Mouse (Mus musculus): ENCODE measurements around the gene Ptprc. TPM values are rescaled to one million over a fixed set of nuclear protein-coding genes. Genes with fewer than 3 reads are reported as not detected.

Ptprc gene
- polyA plus RNA-seq, 1 experiment from 2014 or later: 0.61 TPM

DNA sequence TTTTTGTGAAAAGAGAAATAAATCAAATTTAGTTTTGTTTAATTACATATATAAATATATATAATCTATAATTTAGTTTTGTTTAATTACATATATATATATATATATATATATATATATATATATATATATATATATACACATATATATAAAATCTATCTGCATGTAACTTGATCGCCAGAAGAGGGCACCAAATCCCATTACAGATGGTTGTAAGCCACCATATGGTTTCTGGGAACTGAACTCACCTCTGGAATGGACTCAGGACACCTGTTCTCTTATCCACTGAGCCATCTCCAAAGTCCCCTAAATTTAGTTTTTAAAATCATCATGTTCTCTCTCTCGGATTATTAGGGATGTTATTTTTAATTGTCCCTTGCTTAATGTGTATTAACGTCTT, 51.6 kb downstream of the Ptprc start:
- H3K27ac ChIP-seq (ENCODE audit: low read length): no peak overlapping the region
- H3K4me2 ChIP-seq (ENCODE audit: low read length): no peak overlapping the region
- H3K4me1 ChIP-seq (replicated peaks; ENCODE audit: control insufficient read depth, insufficient read depth, low read length): no peaks in the 10 kb centered on the region
- H3K9me3 ChIP-seq (ENCODE audit: control insufficient read depth, low read length): no peaks in the 10 kb centered on the region
- no peaks in the 10 kb centered on the region for H3K36me3 ChIP-seq (ENCODE audit: control insufficient read depth, insufficient read depth)
- no peak for ATAC-seq
- no peak overlapping the region for H3K4me3 ChIP-seq (replicated peaks; ENCODE audit: low read length)
- 41% methylated on average over 3 of the region's 3 CpGs for WGBS
- H3K27me3 ChIP-seq (replicated peaks; ENCODE audit: control insufficient read depth, insufficient read depth, low read length): no peaks in the 10 kb centered on the region
- no peak overlapping the region for H3K9ac ChIP-seq (replicated peaks; ENCODE audit: low read depth, low read length)

DNA sequence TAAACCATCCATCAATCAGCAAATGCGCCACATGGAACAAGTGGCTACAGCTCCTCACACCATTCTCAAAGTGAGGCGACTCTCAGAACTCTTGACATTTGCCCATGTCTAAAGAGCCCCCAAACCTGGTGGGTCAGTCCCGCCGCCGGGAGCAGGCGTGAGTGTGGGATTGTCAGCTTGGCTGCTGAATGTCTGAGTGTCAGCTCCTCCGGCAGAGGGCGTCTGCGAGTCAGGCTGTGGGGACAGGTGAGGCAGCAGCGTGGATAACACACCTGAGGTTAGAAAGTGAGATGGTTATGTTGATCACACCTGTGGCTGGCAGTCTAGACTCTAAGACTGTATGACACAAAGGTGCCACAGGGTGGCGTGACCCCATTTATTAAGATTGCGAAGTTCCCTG, 55.6 kb downstream of the Ptprc start:
- ATAC-seq: no peak
- Histone ChIP-seq H3K36me3 (ENCODE audit: control insufficient read depth, insufficient read depth) (no peaks in the 10 kb centered on the region), H3K9me3 (ENCODE audit: control insufficient read depth, low read length) (no peaks in the 10 kb centered on the region), H3K27ac (ENCODE audit: low read length) (no peak overlapping the region), H3K4me3 (replicated peaks; ENCODE audit: low read length) (no peak overlapping the region), H3K4me1 (replicated peaks; ENCODE audit: control insufficient read depth, insufficient read depth, low read length) (no peaks in the 10 kb centered on the region), H3K27me3 (replicated peaks; ENCODE audit: control insufficient read depth, insufficient read depth, low read length) (no peaks in the 10 kb centered on the region), H3K4me2 (ENCODE audit: low read length) (no peak overlapping the region), H3K9ac (replicated peaks; ENCODE audit: low read depth, low read length) (no peak overlapping the region)
- 62% methylated on average over 12 of the region's 12 CpGs for WGBS

DNA sequence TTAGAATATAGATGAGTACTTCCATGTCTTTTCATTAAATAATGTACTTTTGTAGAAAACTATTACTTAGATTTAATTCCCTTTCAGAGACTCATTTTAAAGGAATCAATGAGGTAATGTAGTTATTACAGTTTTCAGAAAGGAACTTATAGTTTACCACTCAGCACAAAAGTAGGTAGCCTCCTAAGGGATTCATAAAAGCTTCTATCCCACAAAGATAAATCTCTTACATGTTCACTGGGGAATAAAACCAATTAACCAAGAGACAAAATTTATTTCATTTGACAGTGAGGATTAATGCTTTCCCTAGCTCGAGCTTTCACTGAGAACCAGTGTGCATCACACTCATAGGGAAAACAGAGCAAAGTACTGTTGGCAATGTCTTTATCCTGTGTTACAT, 82.3 kb downstream of the Ptprc start:
- Histone ChIP-seq H3K9me3 (ENCODE audit: control insufficient read depth, low read length) (no peaks in the 10 kb centered on the region), H3K4me1 (replicated peaks; ENCODE audit: control insufficient read depth, insufficient read depth, low read length) (no peaks in the 10 kb centered on the region), H3K4me3 (replicated peaks; ENCODE audit: low read length) (no peak overlapping the region), H3K36me3 (ENCODE audit: control insufficient read depth, insufficient read depth) (no peaks in the 10 kb centered on the region), H3K9ac (replicated peaks; ENCODE audit: low read depth, low read length) (no peak overlapping the region), H3K27ac (ENCODE audit: low read length) (no peak overlapping the region), H3K4me2 (ENCODE audit: low read length) (no peak overlapping the region), H3K27me3 (replicated peaks; ENCODE audit: control insufficient read depth, insufficient read depth, low read length) (no peaks in the 10 kb centered on the region)
- ATAC-seq: 0 out of 2 replicates have a peak, but pooled peaks have one; percentile 12
- WGBS: 68% methylated on average over 1 of the region's 1 CpGs

DNA sequence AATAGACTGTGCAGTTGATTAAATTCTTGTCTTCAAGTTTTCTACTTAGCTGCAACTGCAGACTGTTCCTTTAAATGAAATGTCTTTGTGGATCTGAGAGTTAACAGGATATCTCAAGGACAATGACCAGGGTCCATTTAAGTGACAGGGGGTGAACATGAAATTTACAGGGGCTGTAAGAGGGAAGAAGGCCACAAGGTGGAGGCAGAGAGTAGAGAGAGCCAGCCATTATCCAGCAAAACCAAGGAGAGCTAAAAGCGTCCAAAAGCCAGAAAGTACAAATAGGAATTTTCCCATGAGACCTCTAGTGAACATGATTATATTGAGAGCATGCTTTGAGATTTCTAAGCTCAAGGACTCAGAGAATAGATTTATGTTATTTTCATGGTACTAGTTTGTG, 89.7 kb downstream of the Ptprc start:
- 0% methylated on average over 1 of the region's 1 CpGs for WGBS
- no peaks in the 10 kb centered on the region for H3K4me1 ChIP-seq (replicated peaks; ENCODE audit: control insufficient read depth, insufficient read depth, low read length)
- no peak overlapping the region for H3K4me3 ChIP-seq (replicated peaks; ENCODE audit: low read length)
- no peaks in the 10 kb centered on the region for H3K27me3 ChIP-seq (replicated peaks; ENCODE audit: control insufficient read depth, insufficient read depth, low read length)
- H3K4me2 ChIP-seq (ENCODE audit: low read length): no peak overlapping the region
- no peaks in the 10 kb centered on the region for H3K9me3 ChIP-seq (ENCODE audit: control insufficient read depth, low read length)
- H3K9ac ChIP-seq (replicated peaks; ENCODE audit: low read depth, low read length): no peak overlapping the region
- no peak overlapping the region for H3K27ac ChIP-seq (ENCODE audit: low read length)
- H3K36me3 ChIP-seq (ENCODE audit: control insufficient read depth, insufficient read depth): no peaks in the 10 kb centered on the region
- ATAC-seq: peak; percentile 49; the same call in 1 of the 2 replicates

DNA sequence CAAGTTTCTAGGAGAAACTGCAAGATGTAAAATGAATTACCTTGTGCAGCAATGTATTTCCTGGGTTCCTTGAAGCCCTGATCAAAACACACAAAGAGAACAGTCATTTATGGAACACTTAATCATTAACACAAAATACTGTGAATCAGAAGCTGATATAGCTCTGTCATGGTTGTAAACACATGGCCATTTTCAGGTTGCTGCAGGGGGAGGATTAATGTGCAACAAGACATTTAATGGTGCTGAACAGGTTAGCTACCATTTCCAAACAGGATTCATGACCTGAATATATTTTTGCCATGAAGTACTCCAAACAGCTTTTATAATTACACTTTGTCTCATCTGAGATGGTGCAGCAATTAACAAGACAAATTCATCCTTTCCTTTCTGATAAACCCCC, 91.8 kb downstream of the Ptprc start:
- no peaks in the 10 kb centered on the region for H3K36me3 ChIP-seq (ENCODE audit: control insufficient read depth, insufficient read depth)
- no peak overlapping the region for H3K9ac ChIP-seq (replicated peaks; ENCODE audit: low read depth, low read length)
- H3K9me3 ChIP-seq (ENCODE audit: control insufficient read depth, low read length): no peaks in the 10 kb centered on the region
- no peak for ATAC-seq
- no peak overlapping the region for H3K4me3 ChIP-seq (replicated peaks; ENCODE audit: low read length)
- no peak overlapping the region for H3K4me2 ChIP-seq (ENCODE audit: low read length)
- H3K4me1 ChIP-seq (replicated peaks; ENCODE audit: control insufficient read depth, insufficient read depth, low read length): no peaks in the 10 kb centered on the region
- no peaks in the 10 kb centered on the region for H3K27me3 ChIP-seq (replicated peaks; ENCODE audit: control insufficient read depth, insufficient read depth, low read length)
- H3K27ac ChIP-seq (ENCODE audit: low read length): no peak overlapping the region

DNA sequence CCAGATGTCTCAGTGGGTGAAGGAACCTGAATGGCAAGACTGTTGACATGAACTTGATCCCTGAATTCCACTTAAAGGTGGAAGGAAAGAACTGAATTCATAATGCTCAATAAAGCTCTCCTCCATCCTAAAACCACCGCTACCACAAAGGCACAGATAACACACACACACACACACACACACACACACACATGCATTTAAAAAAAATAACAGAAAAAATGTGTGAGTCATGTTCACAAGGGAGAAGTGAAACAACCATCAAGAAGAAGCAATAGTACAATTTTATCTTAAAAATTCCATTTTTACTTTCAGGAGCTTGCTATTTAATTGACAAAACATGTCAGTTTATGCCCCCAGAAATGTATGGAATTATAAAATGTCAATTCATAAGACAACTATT, 95.2 kb downstream of the Ptprc start:
- WGBS: 96% methylated on average over 1 of the region's 1 CpGs
- Histone ChIP-seq H3K36me3 (ENCODE audit: control insufficient read depth, insufficient read depth) (no peaks in the 10 kb centered on the region), H3K27ac (ENCODE audit: low read length) (no peak overlapping the region), H3K4me2 (ENCODE audit: low read length) (no peak overlapping the region), H3K4me1 (replicated peaks; ENCODE audit: control insufficient read depth, insufficient read depth, low read length) (no peaks in the 10 kb centered on the region), H3K27me3 (replicated peaks; ENCODE audit: control insufficient read depth, insufficient read depth, low read length) (no peaks in the 10 kb centered on the region), H3K9me3 (ENCODE audit: control insufficient read depth, low read length) (no peaks in the 10 kb centered on the region), H3K9ac (replicated peaks; ENCODE audit: low read depth, low read length) (no peak overlapping the region), H3K4me3 (replicated peaks; ENCODE audit: low read length) (no peak overlapping the region)
- no peak for ATAC-seq

DNA sequence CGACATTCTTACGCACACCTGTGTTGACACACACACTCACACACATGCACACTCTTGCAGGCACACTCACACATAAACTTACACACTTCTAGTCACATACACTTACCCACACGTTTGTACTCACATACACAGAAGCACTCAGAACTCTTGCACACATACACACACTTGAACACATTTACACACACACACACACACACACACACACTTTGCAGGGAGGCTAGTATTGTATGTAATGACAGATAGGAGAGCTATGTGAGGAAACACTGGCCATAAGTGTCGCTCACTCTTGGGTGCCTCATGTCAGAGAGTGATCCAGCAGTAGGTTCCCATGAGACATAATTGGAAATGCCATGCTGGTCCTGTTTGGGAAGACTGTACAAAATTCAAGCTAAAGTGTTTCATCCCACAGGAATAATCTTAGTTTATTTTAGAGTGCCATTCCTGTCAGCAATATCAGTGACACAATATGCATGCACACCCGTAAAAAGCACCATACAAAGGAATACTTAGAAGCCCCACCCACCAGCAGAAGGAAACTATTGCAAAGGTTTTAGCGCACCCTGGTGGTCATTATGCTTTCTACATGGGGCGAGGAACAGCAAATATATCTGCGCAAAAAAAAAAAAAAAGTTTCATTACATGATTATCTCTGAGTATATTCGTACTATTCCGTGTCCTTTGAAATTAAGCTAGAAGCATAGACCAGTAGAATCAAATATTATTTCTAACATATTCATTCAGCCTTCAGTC, 131.1 kb downstream of the Ptprc start:
- H3K9ac ChIP-seq (replicated peaks; ENCODE audit: low read depth, low read length): 0 out of 2 replicates have a peak overlapping the region, but pooled peaks have one; percentile 24
- peaks cover 5% of the 10 kb centered on the region; the same call in 1 of the 2 replicates for H3K4me1 ChIP-seq (replicated peaks; ENCODE audit: control insufficient read depth, insufficient read depth, low read length)
- no peak overlapping the region for H3K27ac ChIP-seq (ENCODE audit: low read length)
- H3K4me3 ChIP-seq (replicated peaks; ENCODE audit: low read length): no peak overlapping the region
- ATAC-seq: peak; percentile 88
- H3K36me3 ChIP-seq (ENCODE audit: control insufficient read depth, insufficient read depth): no peaks in the 10 kb centered on the region
- no peaks in the 10 kb centered on the region for H3K27me3 ChIP-seq (replicated peaks; ENCODE audit: control insufficient read depth, insufficient read depth, low read length)
- H3K4me2 ChIP-seq (ENCODE audit: low read length): peak overlapping the region; percentile 6; the same call in 1 of the 2 replicates
- H3K9me3 ChIP-seq (ENCODE audit: control insufficient read depth, low read length): no peaks in the 10 kb centered on the region
- WGBS: 36% methylated on average over 10 of the region's 10 CpGs

DNA sequence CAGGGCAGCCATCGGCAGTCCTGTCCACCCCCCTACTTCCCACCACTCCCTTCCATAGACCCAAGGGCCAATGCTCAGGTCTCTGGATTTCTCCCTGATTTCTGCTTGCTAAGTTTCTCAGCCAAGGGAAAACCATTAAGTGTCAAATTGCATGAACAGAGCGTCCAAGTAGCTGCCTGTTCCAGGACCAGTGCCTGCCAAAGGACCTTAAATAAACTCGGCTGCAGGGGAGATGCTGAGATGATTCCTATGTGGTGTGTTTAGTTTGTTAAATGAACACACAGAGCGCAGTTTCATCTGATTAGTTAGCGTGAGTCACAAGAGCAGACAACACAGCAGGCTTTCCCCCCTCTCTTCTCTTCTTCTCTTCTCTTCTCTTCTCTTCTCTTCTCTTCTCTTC, 135.0 kb downstream of the Ptprc start:
- Histone ChIP-seq H3K9me3 (ENCODE audit: control insufficient read depth, low read length) (no peaks in the 10 kb centered on the region), H3K36me3 (ENCODE audit: control insufficient read depth, insufficient read depth) (no peaks in the 10 kb centered on the region), H3K27ac (ENCODE audit: low read length) (no peak overlapping the region), H3K4me1 (replicated peaks; ENCODE audit: control insufficient read depth, insufficient read depth, low read length) (peaks cover 5% of the 10 kb centered on the region; the same call in 1 of the 2 replicates), H3K4me3 (replicated peaks; ENCODE audit: low read length) (no peak overlapping the region), H3K9ac (replicated peaks; ENCODE audit: low read depth, low read length) (no peak overlapping the region), H3K27me3 (replicated peaks; ENCODE audit: control insufficient read depth, insufficient read depth, low read length) (no peaks in the 10 kb centered on the region), H3K4me2 (ENCODE audit: low read length) (no peak overlapping the region)
- 54% methylated on average over 5 of the region's 5 CpGs for WGBS
- no peak for ATAC-seq

DNA sequence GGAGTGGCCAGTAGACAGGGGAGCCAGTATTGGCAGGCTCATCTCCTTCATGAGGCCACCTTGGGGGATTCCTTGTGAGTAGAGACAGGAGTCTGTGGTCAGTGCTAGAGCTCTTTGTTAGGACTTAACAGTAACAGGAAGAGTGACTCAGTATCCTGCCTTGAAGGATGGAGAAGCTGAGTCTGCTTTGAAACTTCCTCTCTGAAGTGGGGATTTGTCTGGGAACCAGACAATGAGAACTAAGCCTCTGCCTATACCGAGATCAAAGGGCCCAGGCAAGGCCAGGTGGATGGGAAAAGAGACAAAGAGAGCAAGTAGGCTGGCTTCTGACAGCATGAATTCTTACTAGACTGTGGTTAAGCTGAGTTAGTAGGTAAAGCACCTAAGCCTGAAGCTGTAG, 136.3 kb downstream of the Ptprc start:
- Histone ChIP-seq H3K9me3 (ENCODE audit: control insufficient read depth, low read length) (no peaks in the 10 kb centered on the region), H3K4me1 (replicated peaks; ENCODE audit: control insufficient read depth, insufficient read depth, low read length) (peaks cover 2% of the 10 kb centered on the region; the same call in 1 of the 2 replicates), H3K4me2 (ENCODE audit: low read length) (no peak overlapping the region), H3K36me3 (ENCODE audit: control insufficient read depth, insufficient read depth) (no peaks in the 10 kb centered on the region), H3K27me3 (replicated peaks; ENCODE audit: control insufficient read depth, insufficient read depth, low read length) (no peaks in the 10 kb centered on the region), H3K9ac (replicated peaks; ENCODE audit: low read depth, low read length) (no peak overlapping the region), H3K4me3 (replicated peaks; ENCODE audit: low read length) (no peak overlapping the region), H3K27ac (ENCODE audit: low read length) (no peak overlapping the region)
- no peak for ATAC-seq
- WGBS: 16% methylated on average over 1 of the region's 1 CpGs

DNA sequence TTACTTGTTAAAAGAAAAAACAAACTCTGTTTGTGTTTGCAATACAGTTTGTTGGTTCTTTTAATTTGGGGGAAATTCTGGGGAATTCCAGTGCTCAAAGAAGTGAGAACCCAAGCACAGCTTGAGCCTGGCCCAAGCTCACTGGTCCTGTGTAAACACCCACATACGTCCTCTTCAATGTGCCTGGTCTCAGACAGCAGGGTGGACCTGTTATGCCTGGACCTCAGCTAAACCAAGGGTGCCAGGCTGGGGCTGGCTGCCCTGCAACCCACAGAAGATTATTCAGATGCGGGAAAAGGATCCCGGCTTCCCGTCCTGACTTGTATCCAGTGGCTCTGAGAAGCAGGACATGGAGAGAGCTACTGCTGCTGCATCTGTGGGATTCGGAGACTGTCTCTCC, 138.0 kb downstream of the Ptprc start:
- H3K27me3 ChIP-seq (replicated peaks; ENCODE audit: control insufficient read depth, insufficient read depth, low read length): no peaks in the 10 kb centered on the region
- WGBS: 61% methylated on average over 5 of the region's 5 CpGs
- H3K9ac ChIP-seq (replicated peaks; ENCODE audit: low read depth, low read length): no peak overlapping the region
- H3K27ac ChIP-seq (ENCODE audit: low read length): no peak overlapping the region
- no peaks in the 10 kb centered on the region for H3K9me3 ChIP-seq (ENCODE audit: control insufficient read depth, low read length)
- no peaks in the 10 kb centered on the region for H3K36me3 ChIP-seq (ENCODE audit: control insufficient read depth, insufficient read depth)
- ATAC-seq: no peak
- no peak overlapping the region for H3K4me3 ChIP-seq (replicated peaks; ENCODE audit: low read length)
- no peaks in the 10 kb centered on the region for H3K4me1 ChIP-seq (replicated peaks; ENCODE audit: control insufficient read depth, insufficient read depth, low read length)
- no peak overlapping the region for H3K4me2 ChIP-seq (ENCODE audit: low read length)
